Mouse (Mus musculus) brain, embryonic 18.5 days (tissue): ENCODE measurements around the gene Atp5f1.

ENCODE experiments used
- DNase-seq: peaks from one replicate; pipeline ENCODE4 v3.0.0-alpha.2; 2012; ENCODE audit warnings: low read depth, low spot score

Gene Atp5f1

GRCm38 (mm10) chr3:105900266-105900665 lies 59.6 kb downstream of the Atp5f1 start:
- no peak for DNase-seq

- peak; percentile 32 for DNase-seq
Observed at GRCm38 (mm10) chr3:105899394-105900147, 60.3 kb downstream of the Atp5f1 start.

DNA sequence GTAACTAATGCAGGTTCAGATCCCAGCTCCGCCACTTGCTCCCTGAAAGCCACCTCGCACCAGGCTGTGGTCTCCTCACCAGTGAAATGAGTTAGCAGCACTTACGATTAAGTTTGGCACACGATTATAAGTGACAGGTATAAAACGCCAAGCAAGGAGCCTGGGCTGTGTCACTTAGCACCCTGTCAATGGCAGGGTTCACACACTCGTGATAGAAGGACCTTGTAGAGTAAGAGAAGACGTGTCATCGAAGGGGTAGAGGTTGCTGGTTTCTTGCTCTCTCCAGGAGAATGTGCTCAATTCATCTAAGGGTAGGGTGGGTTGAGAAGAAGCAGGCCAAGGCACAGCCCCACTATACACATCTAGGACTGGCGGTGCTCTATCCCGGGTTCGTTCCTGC lies 61.0 kb downstream of the Atp5f1 start:
- DNase-seq: no peak

DNA sequence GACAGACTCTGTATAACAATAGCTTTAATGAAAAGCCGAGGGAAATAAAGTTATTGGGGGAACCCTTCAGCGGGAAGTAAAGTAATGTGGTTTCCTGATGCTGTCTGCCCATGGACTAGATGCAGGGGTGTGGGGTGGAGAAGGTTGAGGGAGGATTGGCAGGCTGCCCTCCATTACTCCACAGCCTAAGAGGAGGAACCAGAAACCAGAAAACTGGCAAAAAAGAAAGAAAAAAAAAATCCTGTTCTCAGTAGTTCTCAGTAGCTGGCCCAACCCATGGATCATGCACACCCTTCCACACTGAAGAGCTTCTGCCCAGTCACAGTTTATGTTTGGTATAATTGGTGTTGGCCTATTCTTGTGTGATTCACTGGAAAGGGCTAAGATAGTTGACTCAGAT lies 61.6 kb downstream of the Atp5f1 start:
- no peak for DNase-seq

- DNase-seq: no peak
Observed at GRCm38 (mm10) chr3:105896811-105897210, 63.1 kb downstream of the Atp5f1 start.

DNA sequence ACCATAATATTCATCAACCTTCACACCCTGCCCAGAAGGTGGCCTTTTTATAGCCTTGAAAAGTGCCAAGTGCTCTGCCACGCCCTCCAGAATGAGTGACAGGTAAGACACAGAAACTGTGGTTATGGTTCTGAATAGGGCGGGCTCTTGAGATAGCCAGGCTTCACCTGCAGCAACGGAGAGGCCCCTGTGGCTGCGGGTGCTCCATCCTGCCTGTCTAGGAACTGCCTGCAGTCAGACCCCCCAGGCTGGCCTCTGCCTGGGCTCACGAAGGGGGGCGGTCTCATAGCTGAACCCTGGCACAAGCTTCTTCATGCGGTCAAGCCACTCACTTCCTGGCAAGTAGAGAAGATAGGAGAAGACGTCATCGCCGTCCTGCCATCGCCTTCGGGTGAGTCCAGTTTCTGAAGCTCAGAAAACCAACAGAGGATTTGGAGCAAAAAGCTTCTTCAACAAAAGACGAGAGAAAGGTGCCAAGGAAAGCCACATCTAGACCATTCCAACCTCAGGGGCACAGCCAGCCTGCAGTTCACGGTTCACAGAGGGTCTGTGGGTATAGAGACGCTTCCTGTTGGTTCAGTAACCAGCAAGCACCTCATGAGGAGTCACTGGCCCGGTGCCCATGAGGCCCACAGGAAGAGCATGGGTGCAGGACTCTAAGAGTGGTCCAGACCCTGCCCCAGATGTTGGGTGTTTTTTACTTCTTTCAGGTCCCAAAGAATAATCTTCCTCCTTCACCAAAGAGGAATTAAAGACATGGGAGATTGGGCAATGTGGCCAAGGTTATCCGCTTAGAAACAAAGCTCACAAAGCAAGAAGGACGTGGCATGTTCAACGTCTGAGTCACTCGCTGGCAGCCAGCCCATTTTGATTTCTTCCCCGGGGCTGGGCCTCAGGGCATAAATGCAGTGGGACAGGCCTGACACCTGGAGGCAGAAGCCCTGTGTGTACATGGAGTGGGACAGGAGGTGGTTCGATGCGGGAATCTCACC lies 65.0 kb downstream of the Atp5f1 start:
- DNase-seq: no peak

DNA sequence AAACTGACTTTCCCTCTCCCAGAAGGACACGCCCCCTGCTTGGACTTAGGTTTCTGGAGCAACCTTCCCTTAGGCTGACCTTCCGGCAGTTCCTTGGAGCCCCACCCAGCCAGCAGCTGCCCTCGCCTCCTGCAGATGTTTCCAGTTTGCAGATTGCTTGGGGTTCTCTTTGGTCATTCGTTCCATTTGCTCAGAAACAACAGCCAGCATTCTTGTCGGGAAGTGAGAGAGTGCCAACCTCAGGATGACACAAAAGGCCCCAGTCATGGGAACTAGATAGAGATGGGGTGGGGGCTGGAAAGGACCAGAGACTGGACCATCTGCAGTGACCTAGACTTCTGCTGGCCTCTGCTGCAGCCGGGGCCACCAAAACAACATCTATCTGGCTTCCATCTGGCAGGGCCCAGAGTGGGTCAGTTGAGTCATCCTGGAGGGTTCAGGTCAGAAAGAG lies 65.9 kb downstream of the Atp5f1 start:
- no peak for DNase-seq
